Mouse (Mus musculus): ENCODE data around the gene Stx8. TPM values are rescaled to one million over a fixed set of nuclear protein-coding genes. Genes with fewer than 3 reads are reported as not detected.
A peak's percentile ranks its signal among the peaks of the same experiment; 100 is the strongest.

Stx8 gene
- 33.8 and 34.9 TPM in 2 replicates for polyA plus RNA-seq (2016; fragmentation: Nextera tagmentation; extraction: Ambion mirVana)

GRCm38 (mm10) chr11:67965905-67966878, at the start of gene Stx8:
Gene Stx8, plus strand, starts transcription at chr11:67966193.
- Histone ChIP-seq H3K27me3 (replicated peaks) (no peaks in the 10 kb centered on the region), H3K4me2 (peak within 1 kb of the TSS; percentile 73), H3K27ac (peak within 1 kb of the TSS; percentile 60; the same call in 1 of the 2 replicates), H3K36me3 (peaks cover 11% of the 10 kb centered on the region), H3K9me3 (replicated peaks) (no peaks in the 10 kb centered on the region), H3K4me3 (peak within 1 kb of the TSS; percentile 71), H3K9ac (peak within 1 kb of the TSS; percentile 77), H3K4me1 (peaks cover 20% of the 10 kb centered on the region)
- under 1% methylated on average over 28 of the region's 28 CpGs for WGBS (ENCODE audit: insufficient replicate concordance)
- ATAC-seq: peak; percentile 83

- no peak overlapping the region for H3K4me3 ChIP-seq
- no peak overlapping the region for H3K27ac ChIP-seq
- 62% methylated on average over 3 of the region's 3 CpGs for WGBS (ENCODE audit: insufficient replicate concordance)
- no peak overlapping the region for H3K9ac ChIP-seq
- no peaks in the 10 kb centered on the region for H3K9me3 ChIP-seq (replicated peaks)
- ATAC-seq: no peak
- peaks cover 8% of the 10 kb centered on the region for H3K4me1 ChIP-seq
- H3K36me3 ChIP-seq: no peaks in the 10 kb centered on the region
- H3K27me3 ChIP-seq (replicated peaks): peaks cover 38% of the 10 kb centered on the region
- no peak overlapping the region for H3K4me2 ChIP-seq
Observed at GRCm38 (mm10) chr11:67917126-67917525, 48.9 kb upstream of the Stx8 start.

- ATAC-seq: no peak
Observed at GRCm38 (mm10) chr11:67919593-67919992, 46.4 kb upstream of the Stx8 start.

GRCm38 (mm10) chr11:67920226-67920960, 45.6 kb upstream of the Stx8 start:
- Histone ChIP-seq H3K27ac (no peak overlapping the region), H3K27me3 (replicated peaks) (peaks cover 46% of the 10 kb centered on the region), H3K9ac (no peak overlapping the region), H3K36me3 (no peaks in the 10 kb centered on the region), H3K4me3 (no peak overlapping the region), H3K4me1 (peaks cover 14% of the 10 kb centered on the region), H3K9me3 (replicated peaks) (no peaks in the 10 kb centered on the region), H3K4me2 (no peak overlapping the region)
- WGBS (ENCODE audit: insufficient replicate concordance): 17% methylated on average over 9 of the region's 9 CpGs
- ATAC-seq: no peak

More at GRCm38 (mm10) chr11:67919593-67919992, 46.4 kb upstream of the Stx8 start:
- Histone ChIP-seq H3K4me1 (peaks cover 14% of the 10 kb centered on the region), H3K27me3 (replicated peaks) (peaks cover 46% of the 10 kb centered on the region), H3K36me3 (no peaks in the 10 kb centered on the region), H3K9me3 (replicated peaks) (no peaks in the 10 kb centered on the region), H3K4me2 (no peak overlapping the region), H3K27ac (no peak overlapping the region), H3K9ac (no peak overlapping the region), H3K4me3 (no peak overlapping the region)
- 23% methylated on average over 5 of the region's 5 CpGs for WGBS (ENCODE audit: insufficient replicate concordance)

GRCm38 (mm10) chr11:67921091-67921826, 44.7 kb upstream of the Stx8 start:
- Histone ChIP-seq H3K36me3 (no peaks in the 10 kb centered on the region), H3K27ac (no peak overlapping the region), H3K27me3 (replicated peaks) (peaks cover 46% of the 10 kb centered on the region), H3K4me1 (peaks cover 14% of the 10 kb centered on the region), H3K4me3 (peak overlapping the region; percentile 61), H3K9ac (no peak overlapping the region), H3K9me3 (replicated peaks) (no peaks in the 10 kb centered on the region), H3K4me2 (peak overlapping the region; percentile 93)
- ATAC-seq: peak; percentile 24; the same call in 1 of the 2 replicates
- WGBS (ENCODE audit: insufficient replicate concordance): 1% methylated on average over 47 of the region's 47 CpGs

- ATAC-seq: peak; percentile 24; the same call in 1 of the 2 replicates
Observed at GRCm38 (mm10) chr11:67921827-67922754, 43.9 kb upstream of the Stx8 start, which contains the start of gene Usp43. Gene Usp43, minus strand, starts transcription at chr11:67922153.

GRCm38 (mm10) chr11:67922755-67923125, 43.3 kb upstream of the Stx8 start:
- WGBS (ENCODE audit: insufficient replicate concordance): 1% methylated on average over 12 of the region's 12 CpGs
- peak; percentile 49 for ATAC-seq
- Histone ChIP-seq H3K36me3 (no peaks in the 10 kb centered on the region), H3K4me1 (peaks cover 14% of the 10 kb centered on the region), H3K27ac (no peak overlapping the region), H3K27me3 (replicated peaks) (peaks cover 46% of the 10 kb centered on the region), H3K4me3 (peak overlapping the region; percentile 61), H3K4me2 (peak overlapping the region; percentile 93), H3K9me3 (replicated peaks) (no peaks in the 10 kb centered on the region), H3K9ac (no peak overlapping the region)

More at GRCm38 (mm10) chr11:67921827-67922754, 43.9 kb upstream of the Stx8 start, which contains the start of gene Usp43:
- H3K36me3 ChIP-seq: no peaks in the 10 kb centered on the region
- H3K4me2 ChIP-seq: peak within 1 kb of the TSS; percentile 93
- WGBS (ENCODE audit: insufficient replicate concordance): under 1% methylated on average over 72 of the region's 80 CpGs
- H3K4me1 ChIP-seq: peaks cover 14% of the 10 kb centered on the region
- H3K9ac ChIP-seq: peak within 1 kb of the TSS; percentile 32; the same call in 1 of the 2 replicates
- H3K27ac ChIP-seq: no peak within 1 kb of the TSS
- H3K4me3 ChIP-seq: peak within 1 kb of the TSS; percentile 61
- H3K27me3 ChIP-seq (replicated peaks): peaks cover 46% of the 10 kb centered on the region
- H3K9me3 ChIP-seq (replicated peaks): no peaks in the 10 kb centered on the region

- 78% methylated on average over 5 of the region's 5 CpGs for WGBS (ENCODE audit: insufficient replicate concordance)
- ATAC-seq: no peak
- H3K27me3 ChIP-seq (replicated peaks): peaks cover 43% of the 10 kb centered on the region
- no peak overlapping the region for H3K9ac ChIP-seq
- H3K4me1 ChIP-seq: peaks cover 14% of the 10 kb centered on the region
- H3K4me2 ChIP-seq: no peak overlapping the region
- H3K4me3 ChIP-seq: no peak overlapping the region
- H3K27ac ChIP-seq: no peak overlapping the region
- H3K9me3 ChIP-seq (replicated peaks): no peaks in the 10 kb centered on the region
- H3K36me3 ChIP-seq: no peaks in the 10 kb centered on the region
Observed at GRCm38 (mm10) chr11:67923720-67924119, 42.3 kb upstream of the Stx8 start.

GRCm38 (mm10) chr11:67925000-67925399, 41.0 kb upstream of the Stx8 start:
- no peak overlapping the region for H3K9ac ChIP-seq
- no peak overlapping the region for H3K27ac ChIP-seq
- no peak overlapping the region for H3K4me2 ChIP-seq
- H3K4me1 ChIP-seq: peaks cover 14% of the 10 kb centered on the region
- ATAC-seq: no peak
- 69% methylated on average over 13 of the region's 13 CpGs for WGBS (ENCODE audit: insufficient replicate concordance)
- H3K4me3 ChIP-seq: no peak overlapping the region
- peaks cover 30% of the 10 kb centered on the region for H3K27me3 ChIP-seq (replicated peaks)
- H3K9me3 ChIP-seq (replicated peaks): no peaks in the 10 kb centered on the region
- no peaks in the 10 kb centered on the region for H3K36me3 ChIP-seq

- 24% methylated on average over 13 of the region's 15 CpGs for WGBS (ENCODE audit: insufficient replicate concordance)
- no peak for ATAC-seq
- H3K27ac ChIP-seq: no peak overlapping the region
- H3K4me2 ChIP-seq: no peak overlapping the region
- peaks cover 12% of the 10 kb centered on the region for H3K4me1 ChIP-seq
- no peak overlapping the region for H3K4me3 ChIP-seq
- no peak overlapping the region for H3K9ac ChIP-seq
- H3K36me3 ChIP-seq: no peaks in the 10 kb centered on the region
- H3K27me3 ChIP-seq (replicated peaks): peaks cover 15% of the 10 kb centered on the region
- H3K9me3 ChIP-seq (replicated peaks): no peaks in the 10 kb centered on the region
Observed at GRCm38 (mm10) chr11:67926348-67927055, 39.5 kb upstream of the Stx8 start.

Data from liver, embryonic 12.5 days (tissue).